In genomic region chr2:92809681-92810323, GRCm38 (mm10) we compare ENCODE assay signal across 21 mouse cellular contexts.
DNase-seq lines count a peak whose midpoint lies in the region; ATAC-seq and TF ChIP-seq lines count a peak whose summit lies in the region.
"Had no signal": no experiment of that assay in that cellular context is flagged by ENCODE, and none has a peak within 500 bp of the region (broad histone marks: within the 10 kb centered on the region; RNA-seq: fewer than 3 reads in every experiment).

No protein-coding gene starts in this region.

- H3K9me3 ChIP-seq in midbrain, embryonic 11.5 days (ENCODE audit: control insufficient read depth, low read length), result no peaks in the 10 kb centered on the region
- no peaks in the 10 kb centered on the region for H3K9me3 ChIP-seq in midbrain, postnatal 0 days (ENCODE audit: low read length)
- H3K9me3 ChIP-seq in ES-E14 (ENCODE audit: control insufficient read depth, insufficient read depth, low read depth, low read length), result no peaks in the 10 kb centered on the region
- H3K9me3 ChIP-seq: forebrain, embryonic 13.5 days; limb, embryonic 15.5 days had no signal

- DNase-seq in gastrocnemius, adult 18-20 months (ENCODE audit: low spot score), result peak; percentile 50
- DNase-seq in gastrocnemius, postnatal 10 days, result no peak
- peak; percentile 73 for DNase-seq in midbrain, embryonic 11.5 days (ENCODE audit: low spot score, missing footprints)
- DNase-seq in midbrain, postnatal 0 days (ENCODE audit: low spot score), result no peak
- no peak for DNase-seq in ES-E14 (ENCODE audit: low read depth, low spot score)
- DNase-seq in skeletal muscle tissue, adult 2 months (ENCODE audit: low read depth, low spot score), result peak; percentile 39
- DNase-seq in heart, adult 2 months, result no peak
- DNase-seq: adrenal gland, postnatal 36 days; cerebellum, adult 11-12 months; kidney, adult 9 months; kidney, postnatal 25 days; left cerebral cortex, postnatal 4 days; lung, embryonic 14.5 days; spleen, adult 18-20 months had no signal

- no peaks in the 10 kb centered on the region for H3K79me2 ChIP-seq in heart, adult 2 months (replicated peaks; ENCODE audit: control insufficient read depth, insufficient read depth, low read length)

- WGBS in midbrain, embryonic 11.5 days, result 82% methylated on average over 4 of the region's 4 CpGs
- 70% methylated on average over 4 of the region's 4 CpGs for WGBS in midbrain, postnatal 0 days
- 79% methylated on average over 4 of the region's 4 CpGs for WGBS in heart, adult 2 months

- no peak overlapping the region for H3K9ac ChIP-seq in midbrain, embryonic 11.5 days (ENCODE audit: low read length)
- H3K9ac ChIP-seq in midbrain, postnatal 0 days (replicated peaks; ENCODE audit: low read length, poor library complexity, severe bottlenecking), result no peak overlapping the region
- H3K9ac ChIP-seq in ES-E14 (ENCODE audit: insufficient read depth, low read depth, low read length, poor library complexity, severe bottlenecking), result no peak overlapping the region
- H3K9ac ChIP-seq in heart, adult 2 months (ENCODE audit: low read depth, low read length), result no peak overlapping the region
- H3K9ac ChIP-seq: forebrain, embryonic 13.5 days; limb, embryonic 15.5 days; liver, embryonic 14.5 days; lung, embryonic 14.5 days had no signal

- no peak for TF ChIP-seq EP300 in heart, adult 2 months (IDR thresholded peaks at IDR 0.05; ENCODE audit: insufficient read depth, low read depth, low read length)

- ATAC-seq in midbrain, embryonic 11.5 days (ENCODE audit: low FRiP score), result no peak
- ATAC-seq in midbrain, postnatal 0 days (ENCODE audit: low FRiP score), result no peak
- ATAC-seq: forebrain, embryonic 13.5 days; hindbrain, postnatal 0 days; intestine, embryonic 16.5 days; Patski had no signal

- no peaks in the 10 kb centered on the region for H3K36me3 ChIP-seq in midbrain, embryonic 11.5 days (ENCODE audit: control insufficient read depth, insufficient read depth, low read length)
- H3K36me3 ChIP-seq in midbrain, postnatal 0 days (ENCODE audit: insufficient read depth, low read length), result no peaks in the 10 kb centered on the region
- H3K36me3 ChIP-seq in ES-E14 (ENCODE audit: control insufficient read depth, insufficient read depth, low read length, poor library complexity, severe bottlenecking), result no peaks in the 10 kb centered on the region
- H3K36me3 ChIP-seq in heart, adult 2 months (ENCODE audit: control insufficient read depth, insufficient read depth, low read length), result no peaks in the 10 kb centered on the region
- H3K36me3 ChIP-seq: limb, embryonic 15.5 days had no signal

- intact Hi-C loops in heart, adult 2 months (cut with DNase I), result loop anchor here (1.0 kb wide), 2 partner anchors 201 to 324 kb away; no protein-coding TSS in a partner anchor

- in situ Hi-C loops in ES-E14 (cut with MboI; ENCODE audit: low sequenced_read_pairs in 2 of 2, unreplicated experiment in 2 of 2), result loop anchor here (25.0 kb wide), 2 partner anchors 198 to 323 kb away; no protein-coding TSS in a partner anchor

- peaks cover 18% of the 10 kb centered on the region for H3K4me1 ChIP-seq in midbrain, embryonic 11.5 days (ENCODE audit: control insufficient read depth, insufficient read depth, low read length)
- peaks cover 32% of the 10 kb centered on the region for H3K4me1 ChIP-seq in midbrain, postnatal 0 days (ENCODE audit: insufficient read depth, low read length)
- peaks cover 0 to 18% of the 10 kb centered on the region in 2 experiments; a peak in 1 of 4 replicates for H3K4me1 ChIP-seq in ES-E14 (ENCODE audit: control insufficient read depth in 2 of 2, insufficient read depth in 2 of 2, low read length in 2 of 2, poor library complexity in 1 of 2)
- no peaks in the 10 kb centered on the region; the same call in none of the 2 replicates for H3K4me1 ChIP-seq in heart, adult 2 months (ENCODE audit: control insufficient read depth, insufficient read depth, low read length)

- H3K27me3 ChIP-seq in midbrain, embryonic 11.5 days (ENCODE audit: control insufficient read depth, insufficient read depth, low read length), result no peaks in the 10 kb centered on the region
- no peaks in the 10 kb centered on the region for H3K27me3 ChIP-seq in midbrain, postnatal 0 days (ENCODE audit: insufficient read depth, low read length)
- no peaks in the 10 kb centered on the region for H3K27me3 ChIP-seq in heart, adult 2 months (ENCODE audit: control insufficient read depth, insufficient read depth, low read length)
- H3K27me3 ChIP-seq: forebrain, embryonic 13.5 days; limb, embryonic 15.5 days had no signal

- TF ChIP-seq POLR2A in heart, adult 2 months (IDR thresholded peaks at IDR 0.05; ENCODE audit: insufficient read depth, low read depth, low read length), result no peak

- TF ChIP-seq CTCF in midbrain, postnatal 0 days (IDR thresholded peaks at IDR 0.05), result no peak
- no peak for TF ChIP-seq CTCF in heart, adult 2 months (IDR thresholded peaks at IDR 0.05)

- no peak overlapping the region for H3K4me2 ChIP-seq in midbrain, embryonic 11.5 days
- H3K4me2 ChIP-seq in midbrain, postnatal 0 days (ENCODE audit: low read depth, low read length, poor library complexity, severe bottlenecking), result no peak overlapping the region
- H3K4me2 ChIP-seq: forebrain, embryonic 13.5 days; heart, embryonic 11.5 days; limb, embryonic 15.5 days; lung, embryonic 14.5 days had no signal

- H3K27ac ChIP-seq in midbrain, embryonic 11.5 days (ENCODE audit: low read depth, low read length), result no peak overlapping the region
- no peak overlapping the region; the same call in 1 of the 2 replicates for H3K27ac ChIP-seq in midbrain, postnatal 0 days (ENCODE audit: low read depth, low read length)
- H3K27ac ChIP-seq in ES-E14 (ENCODE audit: insufficient read depth, low read depth, low read length, poor library complexity, severe bottlenecking), result no peak overlapping the region
- H3K27ac ChIP-seq in heart, adult 2 months, result no peak overlapping the region
- H3K27ac ChIP-seq: forebrain, embryonic 13.5 days; hindbrain, postnatal 0 days; limb, embryonic 15.5 days; liver, embryonic 14.5 days had no signal

- H3K4me3 ChIP-seq in midbrain, embryonic 11.5 days (ENCODE audit: low read depth, low read length), result no peak overlapping the region
- H3K4me3 ChIP-seq in midbrain, postnatal 0 days (ENCODE audit: low read depth, low read length), result no peak overlapping the region
- H3K4me3 ChIP-seq in ES-E14 (ENCODE audit: insufficient read depth in 1 of 2, low read depth in 1 of 2, low read length in 2 of 2, poor library complexity in 1 of 2, severe bottlenecking in 1 of 2), result no peak overlapping the region
- H3K4me3 ChIP-seq in heart, adult 2 months, result no peak overlapping the region
- H3K4me3 ChIP-seq: forebrain, embryonic 13.5 days; limb, embryonic 15.5 days had no signal

TF ChIP-seq in ES-E14, 5 proteins besides CTCF, POLR2A, EP300 and RAD21:
- TF ChIP-seq CHD2 (IDR thresholded peaks at IDR 0.05; ENCODE audit: low read depth, low read length) (no peak), ZNF384 (IDR thresholded peaks at IDR 0.05; ENCODE audit: low read depth, low read length) (peak; percentile 59), MAFK (IDR thresholded peaks at IDR 0.05; ENCODE audit: insufficient read depth, low read depth, low read length) (peak; percentile 89)

Comparison
In these comparisons a context has a peak if more than half of its experiments do, and no peak if none do; other contexts are left out.
1. DNase-seq: peak in gastrocnemius, adult 18-20 months (single experiment), midbrain, embryonic 11.5 days (single experiment) and skeletal muscle tissue, adult 2 months (single experiment); none in gastrocnemius, postnatal 10 days (single experiment), midbrain, postnatal 0 days (single experiment), ES-E14 (single experiment) and heart, adult 2 months (0 of 2).